Mouse (Mus musculus) kidney, adult 2 months (tissue): ENCODE measurements around the gene Cdkn2aip. TPM values are rescaled to one million over a fixed set of nuclear protein-coding genes. Genes with fewer than 3 reads are reported as not detected.

Experiments used
- DNase-seq: peaks from one replicate; pipeline ENCODE4 v3.0.0; 2021
- H3K27ac ChIP-seq: fragments of 200-500 bp; 2 replicates; pipeline ENCODE4 v1.5.1; 2012; ENCODE audit warnings: low read depth, low read length, control low read depth, inconsistent platforms; ENCODE audit not compliant: insufficient read depth
- H3K27me3 ChIP-seq: fragments of 200-500 bp; replicated peaks from 2 replicates; pipeline ENCODE4 v1.6.1; 2012; ENCODE audit warnings: mild to moderate bottlenecking, moderate library complexity, low read length, inconsistent platforms; ENCODE audit not compliant: control insufficient read depth, insufficient read depth
- H3K36me3 ChIP-seq: fragments of 200-500 bp; 2 replicates; pipeline ENCODE4 v1.6.1; 2012; ENCODE audit warnings: mild to moderate bottlenecking, moderate library complexity, low read length, inconsistent platforms; ENCODE audit not compliant: control insufficient read depth, insufficient read depth
- H3K4me1 ChIP-seq: fragments of 200-500 bp; 2 replicates; pipeline ENCODE4 v1.6.1; 2011; ENCODE audit warnings: low read length; ENCODE audit not compliant: control insufficient read depth, insufficient read depth
- H3K4me3 ChIP-seq: fragments of 200-500 bp; 2 replicates; pipeline ENCODE4 v1.5.1; 2011; ENCODE audit warnings: mild to moderate bottlenecking, low read depth, low read length, control low read depth; ENCODE audit not compliant: insufficient read depth
- CTCF ChIP-seq: fragments of 200-500 bp; conservative IDR thresholded peaks from 2 replicates; pipeline ENCODE4 v1.5.1; 2011; ENCODE audit warnings: low read depth, mild to moderate bottlenecking, control low read depth, low read length, moderate library complexity, mixed read lengths; ENCODE audit not compliant: insufficient read depth, insufficient read length
- POLR2A ChIP-seq: fragments of 200-500 bp; IDR thresholded peaks from one replicate; pipeline ENCODE4 v1.6.1; 2011; ENCODE audit warnings: low read depth, low read length, control low read depth
- WGBS: fragments of 180-500 bp; shearing (Covaris S2); methylation state at CpG from one replicate; pipeline ENCODE4 v1.1.7; 2018; 5-methylcytosine and 5-hydroxymethylcytosine counted together
- polyA plus RNA-seq: library from polyadenylated mRNA; depleted of rRNA; stranded (reverse); fragments of >200 nt; gene quantifications from 2 replicates; pipeline ENCODE4 v1.2.3, GENCODE M21; 2012

The Cdkn2aip gene
- polyA plus RNA-seq, 1 experiment, result 3.9 TPM

- no peaks in the 10 kb centered on the region for H3K4me1 ChIP-seq
- H3K27ac ChIP-seq, result no peak overlapping the region
- 71% methylated on average over 6 of the region's 6 CpGs for WGBS
- DNase-seq, result no peak
- no peaks in the 10 kb centered on the region for H3K27me3 ChIP-seq
- no peak overlapping the region for H3K4me3 ChIP-seq
- no peaks in the 10 kb centered on the region for H3K36me3 ChIP-seq
- TF ChIP-seq POLR2A (no peak), CTCF (no peak)
These were observed 13.2 kb upstream of the Cdkn2aip start for GRCm38 (mm10) chr8:47726945-47727344.

- WGBS, result 60% methylated on average over 4 of the region's 4 CpGs
- H3K36me3 ChIP-seq, result no peaks in the 10 kb centered on the region
- no peak overlapping the region for H3K27ac ChIP-seq
- no peak overlapping the region for H3K4me3 ChIP-seq
- TF ChIP-seq POLR2A (no peak), CTCF (no peak)
- DNase-seq, result no peak
- peaks cover 2% of the 10 kb centered on the region; the same call in 1 of the 2 replicates for H3K4me1 ChIP-seq
- H3K27me3 ChIP-seq, result no peaks in the 10 kb centered on the region
These were observed 7.9 kb upstream of the Cdkn2aip start for GRCm38 (mm10) chr8:47721609-47722008.

- H3K27me3 ChIP-seq, result no peaks in the 10 kb centered on the region
- peaks cover 5% of the 10 kb centered on the region for H3K4me1 ChIP-seq
- WGBS, result 28% methylated on average over 11 of the region's 11 CpGs
- no peak for DNase-seq
- H3K36me3 ChIP-seq, result no peaks in the 10 kb centered on the region
- no peak overlapping the region for H3K4me3 ChIP-seq
- TF ChIP-seq POLR2A, result no peak
- no peak for TF ChIP-seq CTCF
- H3K27ac ChIP-seq, result no peak overlapping the region
These were observed 4.9 kb upstream of the Cdkn2aip start for GRCm38 (mm10) chr8:47718641-47719040.

- H3K27ac ChIP-seq, result peak overlapping the region; percentile 81
- peak overlapping the region; percentile 85 for H3K4me3 ChIP-seq
- TF ChIP-seq CTCF (no peak), POLR2A (no peak)
- under 1% methylated on average over 44 of the region's 44 CpGs for WGBS
- H3K36me3 ChIP-seq, result peaks cover 4% of the 10 kb centered on the region; the same call in 1 of the 2 replicates
- H3K4me1 ChIP-seq, result peaks cover 3% of the 10 kb centered on the region; the same call in 1 of the 2 replicates
- DNase-seq, result peak; percentile 61
- H3K27me3 ChIP-seq, result no peaks in the 10 kb centered on the region
These were observed 515 bp downstream of the Cdkn2aip start for GRCm38 (mm10) chr8:47713171-47713663.

GRCm38 (mm10) chr8:47708106-47708505, 5.6 kb downstream of the Cdkn2aip start:
- Histone ChIP-seq H3K27ac (peak overlapping the region; percentile 3; the same call in 1 of the 2 replicates), H3K36me3 (peaks cover 4% of the 10 kb centered on the region; the same call in 1 of the 2 replicates), H3K4me1 (peaks cover 12% of the 10 kb centered on the region; the same call in 1 of the 2 replicates), H3K27me3 (no peaks in the 10 kb centered on the region), H3K4me3 (no peak overlapping the region)
- TF ChIP-seq POLR2A (no peak), CTCF (no peak)
- 70% methylated on average over 5 of the region's 5 CpGs for WGBS
- DNase-seq, result peak; percentile 29

- no peaks in the 10 kb centered on the region for H3K27me3 ChIP-seq
- H3K27ac ChIP-seq, result peak overlapping the region; percentile 56
- TF ChIP-seq POLR2A, result no peak
- no peak for TF ChIP-seq CTCF
- H3K36me3 ChIP-seq, result peaks cover 4% of the 10 kb centered on the region; the same call in 1 of the 2 replicates
- no peak overlapping the region for H3K4me3 ChIP-seq
- DNase-seq, result peak; percentile 82
- 63% methylated on average over 8 of the region's 8 CpGs for WGBS
- peaks cover 12% of the 10 kb centered on the region; the same call in 1 of the 2 replicates for H3K4me1 ChIP-seq
These were observed 7.0 kb downstream of the Cdkn2aip start for GRCm38 (mm10) chr8:47706746-47707145.

- DNase-seq, result peak; percentile 21
- TF ChIP-seq POLR2A (no peak), CTCF (no peak)
- H3K4me3 ChIP-seq, result no peak overlapping the region
These were observed 11.4 kb downstream of the Cdkn2aip start for GRCm38 (mm10) chr8:47702333-47702732.

More at GRCm38 (mm10) chr8:47702333-47702732, 11.4 kb downstream of the Cdkn2aip start:
- no peaks in the 10 kb centered on the region for H3K27me3 ChIP-seq
- 28% methylated on average over 1 of the region's 1 CpGs for WGBS
- no peaks in the 10 kb centered on the region for H3K36me3 ChIP-seq
- H3K4me1 ChIP-seq, result peaks cover 7% of the 10 kb centered on the region; the same call in 1 of the 2 replicates
- H3K27ac ChIP-seq, result no peak overlapping the region
